Mouse (Mus musculus): ENCODE results near the gene Kpna6. TPM values are rescaled to one million over a fixed set of nuclear protein-coding genes. Genes with fewer than 3 reads are reported as not detected.

Kpna6 gene
- polyA plus RNA-seq, 1 experiment: 35.0 TPM

DNA sequence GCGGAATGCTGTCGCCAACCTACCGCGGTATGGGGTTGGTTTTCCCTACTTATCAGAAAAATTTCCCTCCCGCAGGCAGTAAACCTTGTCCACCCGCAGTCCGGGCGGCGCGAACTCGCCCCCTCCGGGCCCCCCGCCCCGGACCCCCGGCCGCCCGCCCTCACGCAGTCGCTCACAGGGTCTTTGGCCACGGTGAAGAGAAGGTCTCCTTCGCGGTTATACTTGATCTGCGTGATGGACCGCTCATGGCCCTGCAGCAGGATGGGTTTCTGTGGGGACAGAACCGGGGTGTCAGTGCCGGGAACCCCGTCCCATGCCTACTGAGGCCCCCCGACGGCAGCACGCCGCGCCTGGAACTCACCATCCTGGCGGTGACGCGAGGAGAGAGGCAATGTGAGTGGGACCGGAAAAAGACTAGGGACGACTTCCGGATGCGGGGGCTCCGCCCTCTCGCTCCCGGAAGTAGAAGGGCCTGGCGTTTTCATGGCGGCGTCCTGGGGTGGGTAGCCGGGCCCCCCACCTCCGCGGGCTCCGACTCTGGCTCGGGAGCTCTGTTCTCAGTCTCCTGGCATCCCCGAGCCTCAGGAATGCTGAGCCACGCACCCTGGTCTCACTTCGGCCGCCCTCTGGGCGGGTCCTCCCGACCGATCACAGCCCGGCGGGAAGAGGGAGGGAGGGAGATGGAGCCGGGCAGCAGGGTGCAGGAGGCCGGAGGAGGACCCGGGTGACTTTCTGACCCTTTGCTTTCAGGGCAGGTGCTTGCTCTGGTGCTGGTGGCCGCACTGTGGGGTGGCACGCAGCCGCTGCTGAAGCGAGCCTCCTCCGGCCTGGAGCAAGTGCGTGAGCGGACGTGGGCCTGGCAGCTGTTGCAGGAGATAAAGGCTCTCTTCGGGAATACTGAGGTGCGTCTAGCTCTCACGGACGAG lies 72.1 kb downstream of the Kpna6 start, which contains the start of the genes Eif3i and Tmem234:
TSS of gene Eif3i (minus strand) at position 416 of the 926 bp plus-strand sequence.
TSS of gene Tmem234 (plus strand) at position 436 of the 926 bp plus-strand sequence.
- TF ChIP-seq POLR2A (IDR thresholded peaks at IDR 0.05; ENCODE audit: low read depth, low read length) (peak; percentile 64), CTCF (conservative IDR thresholded peaks at IDR 0.05; ENCODE audit: insufficient read depth, insufficient read length, low read depth, low read length) (0 out of 2 replicates have a peak, but pooled peaks have one; percentile 3)
- H3K27ac ChIP-seq (ENCODE audit: insufficient read depth, low read depth, low read length): peak within 1 kb of the TSS; percentile 54; the same call in 1 of the 2 replicates
- H3K4me1 ChIP-seq (ENCODE audit: control insufficient read depth, insufficient read depth, low read length): peaks cover 7% of the 10 kb centered on the region; the same call in 1 of the 2 replicates
- under 1% methylated on average over 74 of the region's 74 CpGs for WGBS
- H3K27me3 ChIP-seq (replicated peaks; ENCODE audit: control insufficient read depth, insufficient read depth, low read length): no peaks in the 10 kb centered on the region
- peak within 1 kb of the TSS; percentile 90 for H3K4me3 ChIP-seq (ENCODE audit: insufficient read depth, low read depth, low read length)
- DNase-seq: peak; percentile 91
- no peaks in the 10 kb centered on the region for H3K36me3 ChIP-seq (ENCODE audit: control insufficient read depth, insufficient read depth, low read length)

Other genes with a start within 250 kb of the Kpna6 start
- 0.58 and 0.64 TPM in 2 replicates for gene Zbtb8b, start 231.9 kb downstream of the Kpna6 start, polyA plus RNA-seq (2012; rRNA removed)
- 25.3 and 28.7 TPM in 2 replicates for gene Bsdc1, start 211.2 kb downstream of the Kpna6 start, polyA plus RNA-seq (2012; rRNA removed)
- 0.10 TPM in 1 of 2 replicates, not detected in the other for gene Tssk3, start 181.7 kb downstream of the Kpna6 start, polyA plus RNA-seq (2012; rRNA removed)
- gene Fam229a, start 181.6 kb downstream of the Kpna6 start, polyA plus RNA-seq (2012; rRNA removed): 0.94 and 1.1 TPM in 2 replicates
- 20.3 and 26.5 TPM in 2 replicates for gene Marcksl1, start 159.2 kb downstream of the Kpna6 start, polyA plus RNA-seq (2012; rRNA removed)
- 35.4 and 41.6 TPM in 2 replicates for gene Hdac1, start 130.1 kb downstream of the Kpna6 start, polyA plus RNA-seq (2012; rRNA removed)
- gene Lck, start 99.1 kb downstream of the Kpna6 start, polyA plus RNA-seq (2012; rRNA removed): 2.3 and 12.7 TPM in 2 replicates
- gene Fam167b, start 94.2 kb downstream of the Kpna6 start, polyA plus RNA-seq (2012; rRNA removed): 24.6 and 27.2 TPM in 2 replicates
- gene Eif3i, start 72.1 kb downstream of the Kpna6 start, polyA plus RNA-seq (2012; rRNA removed): 311 TPM in 2 replicates
- 160 and 162 TPM in 2 replicates for gene Tmem234, start 72.1 kb downstream of the Kpna6 start, polyA plus RNA-seq (2012; rRNA removed)
- gene Dcdc2b, start 58.5 kb downstream of the Kpna6 start, polyA plus RNA-seq (2012; rRNA removed): 2.2 and 3.7 TPM in 2 replicates
- 66.5 and 67.4 TPM in 2 replicates for gene Iqcc, start 53.7 kb downstream of the Kpna6 start, polyA plus RNA-seq (2012; rRNA removed)
- gene Ccdc28b, start 48.8 kb downstream of the Kpna6 start, polyA plus RNA-seq (2012; rRNA removed): 16.2 and 20.8 TPM in 2 replicates
- 22.7 and 24.3 TPM in 2 replicates for gene Txlna, start 31.7 kb downstream of the Kpna6 start, polyA plus RNA-seq (2012; rRNA removed)
- gene Tmem39b, start 24.1 kb upstream of the Kpna6 start, polyA plus RNA-seq (2012; rRNA removed): 28.5 and 34.0 TPM in 2 replicates
- gene Khdrbs1, start 69.5 kb upstream of the Kpna6 start, polyA plus RNA-seq (2012; rRNA removed): 16.0 TPM in 2 replicates
- gene Ptp4a2, start 138.5 kb upstream of the Kpna6 start, polyA plus RNA-seq (2012; rRNA removed): 29.9 and 41.5 TPM in 2 replicates

All from kidney, adult 2 months (tissue).